Mouse (Mus musculus): ENCODE data around the gene Fcf1. TPM values are rescaled to one million over a fixed set of nuclear protein-coding genes. Genes with fewer than 3 reads are reported as not detected.

Fcf1 gene
- polyA plus RNA-seq, 1 experiment from 2014 or later, result 105 TPM

DNA sequence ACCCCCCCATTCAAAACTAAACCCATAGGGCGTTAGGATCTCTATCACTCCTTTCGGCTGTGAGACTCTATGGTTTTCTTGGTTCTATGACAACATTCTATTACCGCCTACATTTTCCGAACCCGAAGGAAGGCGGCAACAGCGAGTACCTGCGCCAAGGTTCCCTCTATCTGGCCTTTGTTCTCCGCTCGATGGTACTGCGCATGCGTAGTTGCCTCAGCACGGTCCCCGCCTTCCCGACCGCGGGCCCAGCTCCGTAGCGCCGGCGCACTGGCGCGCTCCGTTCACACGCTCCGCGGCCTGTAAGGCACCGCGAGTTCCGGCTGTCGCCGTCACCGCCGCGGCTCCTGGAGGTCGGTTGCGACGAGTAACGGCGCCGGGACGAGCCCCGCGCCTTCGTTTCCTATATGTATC is 25.4 kb downstream of the Fcf1 start, which contains the start of gene Ylpm1:
Ylpm1 (plus strand) TSS at position 239 of the 414 bp plus-strand sequence.
- WGBS, result under 1% methylated on average over 45 of the region's 45 CpGs

DNA sequence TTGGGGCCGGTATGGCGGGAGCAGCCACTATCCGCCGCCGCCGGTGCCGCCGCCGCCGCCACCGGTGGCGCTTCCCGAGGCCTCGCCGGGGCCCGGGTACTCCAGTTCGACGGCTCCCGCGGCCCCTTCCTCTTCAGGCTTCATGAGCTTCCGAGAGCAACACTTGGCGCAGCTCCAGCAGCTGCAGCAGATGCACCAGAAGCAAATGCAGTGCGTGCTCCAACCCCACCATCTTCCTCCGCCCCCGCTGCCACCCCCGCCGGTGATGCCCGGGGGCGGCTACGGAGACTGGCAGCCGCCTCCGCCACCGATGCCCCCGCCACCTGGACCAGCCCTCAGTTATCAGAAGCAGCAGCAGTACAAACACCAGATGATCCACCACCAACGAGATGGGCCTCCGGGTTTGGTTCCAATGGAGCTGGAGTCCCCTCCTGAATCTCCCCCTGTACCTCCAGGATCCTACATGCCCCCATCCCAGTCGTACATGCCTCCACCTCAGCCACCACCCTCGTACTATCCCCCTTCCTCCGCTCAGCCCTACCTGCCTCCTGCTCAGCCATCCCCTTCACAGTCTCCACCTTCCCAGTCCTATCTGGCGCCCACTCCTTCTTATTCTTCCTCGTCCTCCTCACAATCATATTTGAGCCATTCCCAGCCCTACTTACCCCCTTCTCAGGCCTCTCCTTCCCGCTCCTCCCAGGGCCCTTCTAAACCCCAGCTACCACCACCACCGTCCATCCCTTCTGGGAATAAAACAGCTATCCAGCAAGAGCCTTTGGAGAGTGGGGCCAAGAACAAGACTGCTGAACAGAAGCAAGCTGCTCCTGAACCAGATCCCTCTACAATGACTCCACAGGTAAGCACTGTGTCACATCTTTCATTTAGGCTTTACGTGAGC is 26.1 kb downstream of the Fcf1 start:
- Histone ChIP-seq H3K4me2 (ENCODE audit: low read length) (peak overlapping the region; percentile 95), H3K36me3 (ENCODE audit: control insufficient read depth, insufficient read depth, low read length) (0 out of 2 replicates have a peak, but pooled peaks cover 4% of the 10 kb centered on the region), H3K27me3 (ENCODE audit: control insufficient read depth, insufficient read depth, low read length) (no peaks in the 10 kb centered on the region), H3K4me1 (ENCODE audit: control insufficient read depth, insufficient read depth, low read length) (peaks cover 22% of the 10 kb centered on the region), H3K4me3 (replicated peaks; ENCODE audit: low read depth, low read length) (peak overlapping the region; percentile 99), H3K27ac (replicated peaks; ENCODE audit: low read depth, low read length) (peak overlapping the region; percentile 89), H3K9me3 (ENCODE audit: control insufficient read depth, low read length) (no peaks in the 10 kb centered on the region; the same call in 1 of the 2 replicates), H3K9ac (replicated peaks; ENCODE audit: low read length) (peak overlapping the region; percentile 98)
- WGBS, result under 1% methylated on average over 44 of the region's 44 CpGs
- DNase-seq (peak; percentile 68), ATAC-seq (ENCODE audit: low FRiP score, low TSS enrichment) (peak; percentile 73)

More for the DNA sequence above, 25.4 kb downstream of the Fcf1 start, which contains the start of gene Ylpm1:
- ATAC-seq (ENCODE audit: low FRiP score, low TSS enrichment) (peak; percentile 96), DNase-seq (peak; percentile 99)
- peak within 1 kb of the TSS; percentile 99 for H3K4me3 ChIP-seq (replicated peaks; ENCODE audit: low read depth, low read length)
- peaks cover 22% of the 10 kb centered on the region for H3K4me1 ChIP-seq (ENCODE audit: control insufficient read depth, insufficient read depth, low read length)
- peak within 1 kb of the TSS; percentile 89 for H3K27ac ChIP-seq (replicated peaks; ENCODE audit: low read depth, low read length)
- H3K9me3 ChIP-seq (ENCODE audit: control insufficient read depth, low read length), result no peaks in the 10 kb centered on the region; the same call in 1 of the 2 replicates
- H3K4me2 ChIP-seq (ENCODE audit: low read length), result peak within 1 kb of the TSS; percentile 95
- peak within 1 kb of the TSS; percentile 98 for H3K9ac ChIP-seq (replicated peaks; ENCODE audit: low read length)
- no peaks in the 10 kb centered on the region for H3K27me3 ChIP-seq (ENCODE audit: control insufficient read depth, insufficient read depth, low read length)
- H3K36me3 ChIP-seq (ENCODE audit: control insufficient read depth, insufficient read depth, low read length), result 0 out of 2 replicates have a peak, but pooled peaks cover 4% of the 10 kb centered on the region

DNA sequence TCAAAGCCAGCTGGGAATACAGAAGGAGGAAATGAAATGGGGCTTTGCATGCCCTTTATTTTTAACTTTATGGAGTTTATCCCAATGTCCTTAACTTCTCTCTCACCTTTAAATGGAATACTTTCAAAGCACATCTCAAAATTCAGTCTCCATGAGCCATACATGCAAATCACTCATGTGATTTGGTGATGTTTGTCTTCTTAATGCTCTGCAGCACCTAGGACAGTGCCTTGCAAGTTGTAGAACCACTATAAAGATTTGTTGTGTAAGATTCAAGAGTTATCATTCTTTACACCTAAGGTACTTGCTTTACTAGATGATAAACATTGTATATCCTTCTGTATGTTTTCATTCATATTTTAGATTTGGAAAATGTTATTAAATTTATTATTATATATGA is 28.4 kb downstream of the Fcf1 start:
- ATAC-seq (ENCODE audit: low FRiP score, low TSS enrichment), result no peak
- Histone ChIP-seq H3K4me3 (replicated peaks; ENCODE audit: low read depth, low read length) (peak overlapping the region; percentile 99), H3K4me1 (ENCODE audit: control insufficient read depth, insufficient read depth, low read length) (peaks cover 22% of the 10 kb centered on the region), H3K27ac (replicated peaks; ENCODE audit: low read depth, low read length) (no peak overlapping the region), H3K9ac (replicated peaks; ENCODE audit: low read length) (no peak overlapping the region), H3K27me3 (ENCODE audit: control insufficient read depth, insufficient read depth, low read length) (no peaks in the 10 kb centered on the region), H3K4me2 (ENCODE audit: low read length) (peak overlapping the region; percentile 95), H3K36me3 (ENCODE audit: control insufficient read depth, insufficient read depth, low read length) (0 out of 2 replicates have a peak, but pooled peaks cover 4% of the 10 kb centered on the region), H3K9me3 (ENCODE audit: control insufficient read depth, low read length) (no peaks in the 10 kb centered on the region)
- no peak for DNase-seq

DNA sequence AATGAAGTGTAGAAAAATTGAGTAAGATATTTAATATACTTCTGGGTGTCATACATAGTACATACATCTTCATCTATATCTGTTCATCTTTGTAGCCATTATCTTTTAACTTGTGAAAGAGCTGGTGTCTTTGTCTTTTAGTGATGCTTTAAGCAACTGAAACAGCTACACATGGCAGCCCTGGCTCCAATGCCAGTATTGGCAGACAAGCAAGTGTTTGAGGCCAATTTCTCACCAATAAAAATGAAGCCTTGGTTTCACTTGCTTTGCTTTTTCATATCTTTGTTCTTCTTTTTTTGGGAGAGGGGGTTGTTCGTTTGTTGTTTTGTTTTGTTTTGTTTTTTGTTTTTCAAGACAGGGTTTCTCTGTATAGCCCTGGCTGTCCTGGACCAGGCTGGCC is 35.5 kb downstream of the Fcf1 start:
- Histone ChIP-seq H3K36me3 (ENCODE audit: control insufficient read depth, insufficient read depth, low read length) (no peaks in the 10 kb centered on the region), H3K27me3 (ENCODE audit: control insufficient read depth, insufficient read depth, low read length) (no peaks in the 10 kb centered on the region), H3K4me1 (ENCODE audit: control insufficient read depth, insufficient read depth, low read length) (no peaks in the 10 kb centered on the region), H3K4me3 (replicated peaks; ENCODE audit: low read depth, low read length) (no peak overlapping the region), H3K9ac (replicated peaks; ENCODE audit: low read length) (no peak overlapping the region), H3K27ac (replicated peaks; ENCODE audit: low read depth, low read length) (no peak overlapping the region), H3K9me3 (ENCODE audit: control insufficient read depth, low read length) (no peaks in the 10 kb centered on the region), H3K4me2 (ENCODE audit: low read length) (no peak overlapping the region)
- no peak for ATAC-seq (ENCODE audit: low FRiP score, low TSS enrichment)
- WGBS, result 100% methylated on average over 1 of the region's 1 CpGs
- no peak for DNase-seq

DNA sequence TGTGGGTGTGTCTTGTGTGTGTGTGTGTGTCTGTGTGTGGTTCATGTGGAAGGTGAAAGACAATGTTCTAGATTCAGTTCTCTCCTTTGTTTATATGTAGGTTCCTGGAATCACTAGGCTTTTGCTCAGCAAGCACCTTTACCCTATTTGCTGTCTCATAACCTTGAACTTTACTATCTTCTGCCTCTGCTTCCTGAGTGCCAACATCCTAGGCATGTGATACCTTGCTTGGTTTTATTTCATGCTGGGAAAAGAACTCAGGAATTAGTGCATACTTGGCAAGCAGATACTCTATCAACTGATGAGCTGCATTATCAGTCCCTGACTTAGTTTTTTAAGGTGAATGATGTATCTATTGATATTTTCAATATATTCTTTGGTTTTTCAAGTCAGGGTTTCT is 36.3 kb downstream of the Fcf1 start:
- no peaks in the 10 kb centered on the region for H3K4me1 ChIP-seq (ENCODE audit: control insufficient read depth, insufficient read depth, low read length)
- H3K4me2 ChIP-seq (ENCODE audit: low read length), result no peak overlapping the region
- no peak overlapping the region for H3K27ac ChIP-seq (replicated peaks; ENCODE audit: low read depth, low read length)
- no peaks in the 10 kb centered on the region for H3K9me3 ChIP-seq (ENCODE audit: control insufficient read depth, low read length)
- no peak for ATAC-seq (ENCODE audit: low FRiP score, low TSS enrichment)
- H3K9ac ChIP-seq (replicated peaks; ENCODE audit: low read length), result no peak overlapping the region
- DNase-seq, result no peak
- H3K36me3 ChIP-seq (ENCODE audit: control insufficient read depth, insufficient read depth, low read length), result no peaks in the 10 kb centered on the region
- no peak overlapping the region for H3K4me3 ChIP-seq (replicated peaks; ENCODE audit: low read depth, low read length)
- no peaks in the 10 kb centered on the region for H3K27me3 ChIP-seq (ENCODE audit: control insufficient read depth, insufficient read depth, low read length)

GRCm38 (mm10) chr12:85009776-85010175 is 39.1 kb downstream of the Fcf1 start:
- DNase-seq (no peak), ATAC-seq (ENCODE audit: low FRiP score, low TSS enrichment) (no peak)
- Histone ChIP-seq H3K4me3 (replicated peaks; ENCODE audit: low read depth, low read length) (no peak overlapping the region), H3K36me3 (ENCODE audit: control insufficient read depth, insufficient read depth, low read length) (peaks cover 22% of the 10 kb centered on the region), H3K9me3 (ENCODE audit: control insufficient read depth, low read length) (no peaks in the 10 kb centered on the region), H3K4me2 (ENCODE audit: low read length) (no peak overlapping the region), H3K4me1 (ENCODE audit: control insufficient read depth, insufficient read depth, low read length) (no peaks in the 10 kb centered on the region), H3K27me3 (ENCODE audit: control insufficient read depth, insufficient read depth, low read length) (no peaks in the 10 kb centered on the region), H3K27ac (replicated peaks; ENCODE audit: low read depth, low read length) (no peak overlapping the region), H3K9ac (replicated peaks; ENCODE audit: low read length) (no peak overlapping the region)
- 93% methylated on average over 1 of the region's 1 CpGs for WGBS

DNA sequence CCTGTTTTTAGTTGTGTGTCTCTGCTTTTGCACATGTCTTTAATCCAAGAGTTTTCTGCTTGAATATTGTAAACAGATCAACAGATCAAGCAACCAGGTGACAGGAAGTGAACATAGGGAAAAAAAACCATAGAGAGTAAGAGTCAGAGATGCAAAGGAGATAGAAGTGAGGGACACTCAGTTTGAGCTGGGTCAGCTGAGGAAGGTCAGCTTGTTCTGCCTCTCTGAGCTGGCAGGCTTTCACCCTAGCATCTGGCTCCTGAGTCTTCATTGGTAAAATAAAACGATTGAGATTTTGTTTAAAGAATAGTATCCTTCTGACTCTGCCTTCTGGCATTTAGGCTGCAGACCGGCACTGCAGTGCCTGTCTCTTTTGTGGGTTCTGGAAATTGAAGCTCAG is 39.8 kb downstream of the Fcf1 start:
- 94% methylated on average over 2 of the region's 2 CpGs for WGBS
- Histone ChIP-seq H3K9me3 (ENCODE audit: control insufficient read depth, low read length) (no peaks in the 10 kb centered on the region), H3K4me2 (ENCODE audit: low read length) (no peak overlapping the region), H3K4me1 (ENCODE audit: control insufficient read depth, insufficient read depth, low read length) (no peaks in the 10 kb centered on the region), H3K27ac (replicated peaks; ENCODE audit: low read depth, low read length) (no peak overlapping the region), H3K36me3 (ENCODE audit: control insufficient read depth, insufficient read depth, low read length) (peaks cover 29% of the 10 kb centered on the region), H3K27me3 (ENCODE audit: control insufficient read depth, insufficient read depth, low read length) (no peaks in the 10 kb centered on the region), H3K9ac (replicated peaks; ENCODE audit: low read length) (no peak overlapping the region), H3K4me3 (replicated peaks; ENCODE audit: low read depth, low read length) (no peak overlapping the region)
- ATAC-seq (ENCODE audit: low FRiP score, low TSS enrichment) (no peak), DNase-seq (no peak)

DNA sequence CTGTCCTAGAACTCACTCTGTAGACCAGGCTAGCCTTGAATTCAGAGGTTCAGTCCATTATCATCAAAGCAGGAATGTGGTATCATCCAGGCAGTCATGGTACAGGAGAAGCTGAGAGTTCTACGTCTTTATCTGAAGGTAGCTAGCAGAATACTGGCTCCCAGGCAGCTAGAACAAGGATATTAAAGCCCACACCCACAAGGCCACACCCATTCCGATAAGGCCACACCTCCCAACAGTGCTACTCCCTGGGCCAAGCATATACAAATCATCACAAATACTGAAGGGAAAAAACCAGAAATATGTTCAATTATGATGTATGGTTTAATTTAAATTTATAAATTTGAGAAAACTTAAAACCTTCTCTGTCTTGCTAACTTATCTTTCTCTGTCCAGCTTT is 41.5 kb downstream of the Fcf1 start:
- no peak for DNase-seq
- no peak overlapping the region for H3K4me2 ChIP-seq (ENCODE audit: low read length)
- no peak overlapping the region for H3K4me3 ChIP-seq (replicated peaks; ENCODE audit: low read depth, low read length)
- WGBS, result 99% methylated on average over 2 of the region's 2 CpGs
- no peaks in the 10 kb centered on the region for H3K9me3 ChIP-seq (ENCODE audit: control insufficient read depth, low read length)
- no peaks in the 10 kb centered on the region for H3K27me3 ChIP-seq (ENCODE audit: control insufficient read depth, insufficient read depth, low read length)
- H3K9ac ChIP-seq (replicated peaks; ENCODE audit: low read length), result no peak overlapping the region
- no peaks in the 10 kb centered on the region for H3K4me1 ChIP-seq (ENCODE audit: control insufficient read depth, insufficient read depth, low read length)
- ATAC-seq (ENCODE audit: low FRiP score, low TSS enrichment), result no peak
- peaks cover 45% of the 10 kb centered on the region for H3K36me3 ChIP-seq (ENCODE audit: control insufficient read depth, insufficient read depth, low read length)
- no peak overlapping the region for H3K27ac ChIP-seq (replicated peaks; ENCODE audit: low read depth, low read length)

GRCm38 (mm10) chr12:85022071-85022470 is 51.4 kb downstream of the Fcf1 start:
- 90% methylated on average over 1 of the region's 1 CpGs for WGBS
- no peak overlapping the region for H3K4me3 ChIP-seq (replicated peaks; ENCODE audit: low read depth, low read length)
- H3K27ac ChIP-seq (replicated peaks; ENCODE audit: low read depth, low read length), result no peak overlapping the region
- H3K9me3 ChIP-seq (ENCODE audit: control insufficient read depth, low read length), result no peaks in the 10 kb centered on the region
- no peaks in the 10 kb centered on the region for H3K4me1 ChIP-seq (ENCODE audit: control insufficient read depth, insufficient read depth, low read length)
- ATAC-seq (ENCODE audit: low FRiP score, low TSS enrichment) (no peak), DNase-seq (no peak)
- H3K4me2 ChIP-seq (ENCODE audit: low read length), result no peak overlapping the region
- peaks cover 13% of the 10 kb centered on the region; the same call in 1 of the 2 replicates for H3K36me3 ChIP-seq (ENCODE audit: control insufficient read depth, insufficient read depth, low read length)
- no peak overlapping the region for H3K9ac ChIP-seq (replicated peaks; ENCODE audit: low read length)
- no peaks in the 10 kb centered on the region for H3K27me3 ChIP-seq (ENCODE audit: control insufficient read depth, insufficient read depth, low read length)
